Mouse (Mus musculus) left cerebral cortex, adult 6 months (tissue): ENCODE results near the gene Bcl2. TPM values are rescaled to one million over a fixed set of nuclear protein-coding genes. Genes with fewer than 3 reads are reported as not detected.

Experiments used
- long read RNA-seq, 2 experiments: library from polyadenylated mRNA; unstranded; transcript quantifications; one replicate each; pipeline ENCODE4 v2.0.0; 2019 to 2020
- polyA plus RNA-seq: library from polyadenylated mRNA; unstranded; fragments of <200 nt; fragmentation: Nextera tagmentation; gene quantifications from 2 replicates; pipeline ENCODE4 v1.2.3, GENCODE M21; 2021

Bcl2 gene
- 3.5 and 3.8 TPM in 2 replicates for polyA plus RNA-seq
- long read RNA-seq, experiment 1, full-length matches to known transcripts = 32 of 37 reads
- long read RNA-seq, experiment 1, partial matches to known transcripts = 0 of 37 reads
- long read RNA-seq, experiment 1, other reads (novel, unspliced or antisense) = 5 of 37 reads
- long read RNA-seq, experiment 2, full-length matches to known transcripts = 10 of 15 reads
- long read RNA-seq, experiment 2, partial matches to known transcripts = 0 of 15 reads
- long read RNA-seq, experiment 2, other reads (novel, unspliced or antisense) = 5 of 15 reads

DNA sequence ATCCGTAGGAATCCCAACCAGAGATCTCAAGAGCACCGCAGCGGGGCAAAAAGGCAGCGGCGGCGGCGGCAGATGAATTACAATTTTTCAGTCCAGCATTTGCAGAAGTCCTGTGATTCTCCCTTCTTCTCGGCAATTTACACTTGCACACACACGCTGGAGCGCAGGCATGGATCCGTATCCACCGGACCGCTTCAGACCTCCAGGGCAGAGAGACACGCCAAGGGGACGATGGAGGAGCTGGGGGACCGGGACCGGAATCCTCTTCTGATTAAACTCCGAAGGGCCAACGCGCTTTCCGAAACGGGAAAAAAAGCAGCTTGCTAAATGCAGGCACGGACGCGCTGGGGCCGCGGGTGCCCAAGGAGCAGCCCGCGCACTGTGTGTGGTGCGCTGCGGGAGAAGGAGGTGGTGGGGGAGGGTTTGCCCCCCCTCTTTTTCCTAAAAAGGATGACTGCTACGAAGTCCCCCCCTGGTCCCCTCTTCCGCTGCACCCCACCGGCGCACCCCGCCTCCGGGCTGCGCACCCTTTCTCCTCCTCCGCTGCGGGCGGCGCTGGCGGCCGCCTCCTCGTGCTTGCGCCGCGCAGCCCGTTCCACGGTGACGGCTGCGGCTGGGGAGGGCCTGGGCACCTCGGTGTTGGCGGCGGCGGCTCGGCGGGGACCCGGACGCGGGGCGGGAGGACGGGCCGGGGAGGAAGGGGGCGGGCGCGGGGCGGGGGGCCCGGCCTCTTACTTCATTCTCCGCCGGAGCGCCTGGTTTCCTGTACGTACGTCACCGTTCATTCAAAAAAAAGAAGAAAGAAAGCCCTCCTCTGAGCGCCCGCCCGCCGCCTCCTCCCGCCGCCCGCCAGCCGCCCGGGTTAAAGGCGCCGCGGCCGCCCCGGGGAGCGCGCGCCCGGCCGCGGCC lies at the start of gene Bcl2:
Gene Bcl2 (minus strand): TSS at position 654 of the 909 bp plus-strand sequence.

DNA sequence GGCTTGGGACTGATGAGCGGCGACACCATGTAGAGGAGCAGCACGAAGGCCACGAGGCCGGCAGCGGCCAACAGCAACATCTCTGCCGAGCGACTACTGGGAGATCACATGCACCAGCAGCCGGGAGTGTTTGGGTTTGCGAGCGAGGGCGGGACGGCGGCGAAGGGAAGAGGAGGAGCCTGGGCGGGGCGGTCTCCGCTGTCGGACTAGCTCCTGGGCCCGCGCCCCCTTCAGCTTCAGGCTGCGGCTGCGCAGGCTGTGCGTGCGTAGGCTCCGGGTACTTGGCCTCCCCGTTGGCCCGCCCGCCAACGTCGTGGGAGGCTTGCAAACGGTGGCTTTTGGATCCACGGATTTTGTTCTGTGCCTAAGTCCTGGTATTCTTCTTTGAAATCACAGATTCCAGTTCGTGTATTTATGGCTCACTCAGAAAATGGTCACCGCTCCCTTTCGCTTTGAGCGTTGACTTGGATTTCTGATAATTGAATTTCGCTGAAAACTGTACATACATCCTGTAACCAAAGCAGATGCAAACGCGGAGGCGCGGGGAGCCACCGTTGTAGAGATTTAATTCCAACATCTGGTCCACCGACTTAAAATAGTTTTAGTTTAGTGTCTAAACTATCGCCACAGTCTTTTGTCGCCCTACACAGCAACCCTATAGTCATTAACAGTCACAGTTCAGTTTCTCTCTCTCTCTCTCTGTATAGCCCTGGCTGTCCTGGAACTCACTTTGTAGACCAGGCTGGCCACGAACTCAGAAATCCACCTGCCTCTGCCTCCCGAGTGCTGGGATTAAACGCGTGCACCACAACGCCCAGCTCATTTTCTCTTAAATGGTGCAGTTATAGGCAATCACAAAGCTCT lies 45.7 kb upstream of the Bcl2 start, which contains the start of gene Kdsr:
Gene Kdsr (minus strand): TSS at position 156 of the 864 bp plus-strand sequence.

Other genes starting within 250 kb of the Bcl2 start
- 9.8 and 13.4 TPM in 2 replicates for gene Kdsr, start 45.5 kb upstream of the Bcl2 start, polyA plus RNA-seq
- gene Vps4b, start 82.5 kb upstream of the Bcl2 start, polyA plus RNA-seq = 16.5 and 26.6 TPM in 2 replicates
- 0.09 TPM in 1 of 2 replicates, not detected in the other for gene Serpinb5, start 146.9 kb upstream of the Bcl2 start, polyA plus RNA-seq
- gene Serpinb12, start 220.2 kb upstream of the Bcl2 start, polyA plus RNA-seq = not detected in 2 replicates